Mouse (Mus musculus): Measurements from ENCODE around the gene Ptgdr. TPM values are rescaled to one million over a fixed set of nuclear protein-coding genes. Genes with fewer than 3 reads are reported as not detected.
"Not testable (repeated sequence)": the region's sequence is repeated elsewhere in the genome, so short reads cannot be mapped to it uniquely, and the experiment has no call there.

The Ptgdr gene
- total RNA-seq, 2 experiments from 2014 or later, result 0.91 to 1.1 TPM

- DNase-seq (ENCODE audit: low spot score in 2 of 2), result no peak
Measured at GRCm38 (mm10) chr14:44821177-44822057, 37.8 kb downstream of the Ptgdr start.

- DNase-seq (ENCODE audit: low spot score in 2 of 2), result not testable (repeated sequence)
Measured at GRCm38 (mm10) chr14:44813152-44813551, 46.0 kb downstream of the Ptgdr start.

Other genes starting within 250 kb of the Ptgdr start
- not detected for gene Gm5624, start 231.4 kb downstream of the Ptgdr start, total RNA-seq (2021)
- gene Gm8257, start 152.9 kb downstream of the Ptgdr start, total RNA-seq (2021), result not detected
- under 1 TPM in 1 of 2 experiments, not detected in 1; 0.33 TPM for gene Gm8267, start 109.0 kb downstream of the Ptgdr start, total RNA-seq (2021)
- gene Ptger2, start 128.8 kb upstream of the Ptgdr start, total RNA-seq (2021), result under 1 TPM; 0.37 to 0.42 TPM